Mouse (Mus musculus) MEL (cell line): ENCODE results near the gene Slc17a1. TPM values are rescaled to one million over a fixed set of nuclear protein-coding genes. Genes with fewer than 3 reads are reported as not detected.
A peak's percentile ranks its signal among the peaks of the same experiment; 100 is the strongest.

ENCODE experiments used
- DNase-seq: peaks from one replicate; pipeline ENCODE4 v3.0.0; 2011; ENCODE audit warnings: low read depth, low spot score
- H3K27ac ChIP-seq: 2 replicates; pipeline ENCODE4 v1.5.1; 2012; ENCODE audit warnings: low read depth, mild to moderate bottlenecking, control low read depth, low read length, moderate library complexity; ENCODE audit not compliant: control insufficient read depth
- H3K27me3 ChIP-seq, 2 experiments: fragments of 150-350 bp in 1 of 2; sonication (generic) in 1 of 2; 2 replicates each; pipeline ENCODE4 v1.6.1; 2012; ENCODE audit warnings: low read length in 2 of 2, mild to moderate bottlenecking in 2 of 2, improper control_type of control experiment in 1 of 2, moderate library complexity in 1 of 2; ENCODE audit not compliant: insufficient read depth in 2 of 2, control insufficient read depth in 1 of 2
- H3K36me3 ChIP-seq, 2 experiments: 2 replicates each; pipeline ENCODE4 v1.6.1; 2012 to 2014; ENCODE audit warnings: low read length in 2 of 2, improper control_type of control experiment in 1 of 2, inconsistent platforms in 1 of 2, mild to moderate bottlenecking in 1 of 2; ENCODE audit not compliant: insufficient read depth in 2 of 2, control insufficient read depth in 1 of 2
- H3K4me1 ChIP-seq, 2 experiments: fragments of 150-350 bp in 1 of 2; sonication (generic) in 1 of 2; 2 replicates each; pipeline ENCODE4 v1.6.1; 2012; ENCODE audit warnings: low read length in 2 of 2, improper control_type of control experiment in 1 of 2, mild to moderate bottlenecking in 1 of 2; ENCODE audit not compliant: insufficient read depth in 2 of 2, control insufficient read depth in 1 of 2
- H3K4me3 ChIP-seq, 2 experiments: fragments of 150-350 bp in 1 of 2; sonication (generic) in 1 of 2; 2 replicates each; pipeline ENCODE4 v1.5.1; 2012; ENCODE audit warnings: low read depth in 2 of 2, low read length in 2 of 2, mild to moderate bottlenecking in 2 of 2, moderate library complexity in 2 of 2, control low read depth in 1 of 2, improper control_type of control experiment in 1 of 2; ENCODE audit not compliant: control insufficient read depth in 1 of 2, insufficient read depth in 1 of 2
- H3K79me2 ChIP-seq: 2 replicates; pipeline ENCODE4 v1.6.1; 2012; ENCODE audit warnings: mild to moderate bottlenecking, low read length, moderate library complexity; ENCODE audit not compliant: control insufficient read depth, poor library complexity, insufficient read depth
- H3K9ac ChIP-seq: 2 replicates; pipeline ENCODE4 v1.6.1; 2012; ENCODE audit warnings: low read depth, mild to moderate bottlenecking, control low read depth, low read length, moderate library complexity; ENCODE audit not compliant: control insufficient read depth, poor library complexity, severe bottlenecking
- H3K9me3 ChIP-seq: fragments of 150-350 bp; sonication (generic); replicated peaks from 2 replicates; pipeline ENCODE4 v1.6.1; 2012; ENCODE audit warnings: mild to moderate bottlenecking, low read length, improper control_type of control experiment, moderate library complexity; ENCODE audit not compliant: insufficient read depth
- BHLHE40 ChIP-seq: IDR thresholded peaks from 2 replicates; pipeline ENCODE4 v1.6.1; 2012; ENCODE audit warnings: low read depth, mild to moderate bottlenecking, inconsistent platforms, low read length, improper control_type of control experiment, borderline replicate concordance
- CHD2 ChIP-seq: IDR thresholded peaks from 2 replicates; pipeline ENCODE4 v1.6.1; 2011; ENCODE audit warnings: low read length, improper control_type of control experiment
- E2F4 ChIP-seq: IDR thresholded peaks from 2 replicates; pipeline ENCODE4 v1.6.1; 2011; ENCODE audit warnings: low read depth, low read length, improper control_type of control experiment, borderline replicate concordance
- EP300 ChIP-seq, 2 experiments: IDR thresholded peaks; 2 replicates each; pipeline ENCODE4 v1.6.1; 2011; ENCODE audit warnings: improper control_type of control experiment in 2 of 2, low read length in 2 of 2, low read depth in 1 of 2, mild to moderate bottlenecking in 1 of 2
- ETS1 ChIP-seq: IDR thresholded peaks from 2 replicates; pipeline ENCODE4 v1.6.1; 2012; ENCODE audit warnings: low read depth, mild to moderate bottlenecking, inconsistent platforms, low read length, improper control_type of control experiment, moderate library complexity
- GATA1 ChIP-seq: IDR thresholded peaks from 2 replicates; pipeline ENCODE4 v1.6.1; 2011; ENCODE audit warnings: low read depth, low read length, improper control_type of control experiment
- HCFC1 ChIP-seq: IDR thresholded peaks from 2 replicates; pipeline ENCODE4 v1.6.1; 2012; ENCODE audit warnings: low read depth, mild to moderate bottlenecking, inconsistent platforms, low read length, improper control_type of control experiment, moderate library complexity
- JUND ChIP-seq: IDR thresholded peaks from 2 replicates; pipeline ENCODE4 v1.6.1; 2011; ENCODE audit warnings: low read depth, mild to moderate bottlenecking, improper control_type of control experiment, low read length
- MAX ChIP-seq: IDR thresholded peaks from 2 replicates; pipeline ENCODE4 v1.6.1; 2011; ENCODE audit warnings: low read length, improper control_type of control experiment
- MEF2A ChIP-seq: IDR thresholded peaks from 2 replicates; pipeline ENCODE4 v1.6.1; 2014; ENCODE audit warnings: low read depth, mild to moderate bottlenecking, inconsistent platforms, low read length, improper control_type of control experiment; ENCODE audit not compliant: poor library complexity, insufficient replicate concordance, severe bottlenecking; ENCODE audit errors: extremely low read depth
- MXI1 ChIP-seq: IDR thresholded peaks from 2 replicates; pipeline ENCODE4 v1.6.1; 2011; ENCODE audit warnings: mild to moderate bottlenecking, low read depth, low read length, improper control_type of control experiment
- MYB ChIP-seq: IDR thresholded peaks from 2 replicates; pipeline ENCODE4 v1.6.1; 2011; ENCODE audit warnings: mild to moderate bottlenecking, low read depth, low read length, improper control_type of control experiment
- MYC ChIP-seq: IDR thresholded peaks from 2 replicates; pipeline ENCODE4 v1.6.1; 2011; ENCODE audit warnings: low read depth, mild to moderate bottlenecking, low read length, improper control_type of control experiment, moderate library complexity
- POLR2AphosphoS5 ChIP-seq: IDR thresholded peaks from 2 replicates; pipeline ENCODE4 v1.6.1; 2012; ENCODE audit warnings: low read depth, borderline replicate concordance, mild to moderate bottlenecking, inconsistent platforms, low read length, moderate library complexity, mixed read lengths
- RAD21 ChIP-seq: IDR thresholded peaks from 2 replicates; pipeline ENCODE4 v1.6.1; 2011; ENCODE audit warnings: mild to moderate bottlenecking, low read depth, low read length, improper control_type of control experiment
- RCOR1 ChIP-seq: IDR thresholded peaks from 2 replicates; pipeline ENCODE4 v1.6.1; 2012; ENCODE audit warnings: low read depth, mild to moderate bottlenecking, inconsistent platforms, low read length, improper control_type of control experiment
- SIN3A ChIP-seq: IDR thresholded peaks from 2 replicates; pipeline ENCODE4 v1.6.1; 2012; ENCODE audit warnings: low read length, improper control_type of control experiment, inconsistent platforms
- TAL1 ChIP-seq: IDR thresholded peaks from 2 replicates; pipeline ENCODE4 v1.6.1; 2012; ENCODE audit warnings: mild to moderate bottlenecking, inconsistent platforms, low read length, moderate library complexity, mixed read lengths
- TCF12 ChIP-seq: IDR thresholded peaks from 2 replicates; pipeline ENCODE4 v1.6.1; 2014; ENCODE audit warnings: low read depth, mild to moderate bottlenecking, inconsistent platforms, low read length, improper control_type of control experiment, moderate library complexity
- USF1 ChIP-seq: IDR thresholded peaks from 2 replicates; pipeline ENCODE4 v1.6.1; 2014; ENCODE audit warnings: low read depth, mild to moderate bottlenecking, inconsistent platforms, low read length, improper control_type of control experiment, moderate library complexity
- USF2 ChIP-seq, 2 experiments: IDR thresholded peaks; 2 replicates each; pipeline ENCODE4 v1.6.1; 2011 to 2012; ENCODE audit warnings: improper control_type of control experiment in 2 of 2, low read length in 2 of 2, borderline replicate concordance in 1 of 2, inconsistent platforms in 1 of 2, low read depth in 1 of 2, mild to moderate bottlenecking in 1 of 2; ENCODE audit not compliant: insufficient read depth in 1 of 2
- ZC3H11A ChIP-seq: IDR thresholded peaks from 2 replicates; pipeline ENCODE4 v1.6.1; 2012; ENCODE audit warnings: low read depth, mild to moderate bottlenecking, inconsistent platforms, low read length, improper control_type of control experiment
- polyA plus RNA-seq, 2 experiments: library from polyadenylated mRNA; stranded (reverse) in 1 of 2; unstranded in 1 of 2; fragments of >175 nt in 1 of 2; fragments of >200 nt in 1 of 2; gene quantifications; 2 replicates each; pipeline versions ENCODE4 v1.2.1 to v1.2.4; 2012; ENCODE audit warnings: low replicate concordance in 2 of 2, low read depth in 1 of 2; ENCODE audit not compliant: insufficient read length in 2 of 2, insufficient read depth in 1 of 2, missing spikeins in 1 of 2
- total RNA-seq: library from RNA; depleted of rRNA; stranded (reverse); fragments of 300-350 nt; gene quantifications from 2 replicates; pipeline ENCODE4 v1.2.3, GENCODE M21; 2012

Slc17a1 gene
- total and polyA plus RNA-seq, 3 experiments: not detected

DNA sequence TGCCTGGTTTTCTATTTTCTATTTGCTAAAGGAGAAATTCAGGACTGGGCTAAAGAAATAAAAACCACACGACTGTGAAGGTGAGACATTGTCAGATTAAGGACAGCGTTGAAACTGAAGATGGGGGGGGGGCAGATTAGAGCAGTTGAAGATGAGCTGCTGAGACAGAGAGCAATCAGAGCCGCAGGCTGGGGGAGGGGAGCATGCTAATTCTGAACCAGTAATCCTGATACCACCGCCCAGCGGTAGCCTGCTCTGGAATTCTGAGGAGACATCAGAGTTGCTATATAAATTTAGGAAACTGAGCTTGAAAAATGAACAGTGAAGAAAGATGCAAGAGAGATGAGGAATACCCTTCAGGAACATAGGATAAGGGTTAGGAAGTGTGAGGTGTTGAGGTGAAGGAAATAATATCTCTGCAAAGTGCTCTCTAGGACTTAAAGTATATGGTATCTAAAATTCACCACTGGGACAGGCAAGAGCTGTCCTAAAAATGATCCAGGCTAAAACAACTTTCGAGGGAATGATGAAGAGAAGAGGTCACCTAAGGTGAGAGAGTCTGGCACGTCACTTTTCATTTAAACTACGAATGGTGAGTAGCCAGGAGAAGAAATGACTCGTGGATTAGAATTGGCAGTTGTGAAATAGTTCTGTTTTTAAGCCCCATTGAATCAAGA, 25.2 kb downstream of the Slc17a1 start:
- Histone ChIP-seq H3K4me3 (no peak overlapping the region), H3K9ac (no peak overlapping the region), H3K4me1 (peaks cover 3% of the 10 kb centered on the region in 2 experiments; a peak in 2 of 4 replicates), H3K27me3 (no peaks in the 10 kb centered on the region; a peak in 1 of 4 replicates), H3K79me2 (no peaks in the 10 kb centered on the region), H3K9me3 (no peaks in the 10 kb centered on the region), H3K27ac (no peak overlapping the region), H3K36me3 (peaks cover 0 to 5% of the 10 kb centered on the region in 2 experiments; a peak in 2 of 4 replicates)
- TF ChIP-seq RCOR1 (no peak), MYB (no peak), JUND (no peak), E2F4 (no peak), CHD2 (no peak), RAD21 (no peak), BHLHE40 (no peak)
- no peak for DNase-seq

DNA sequence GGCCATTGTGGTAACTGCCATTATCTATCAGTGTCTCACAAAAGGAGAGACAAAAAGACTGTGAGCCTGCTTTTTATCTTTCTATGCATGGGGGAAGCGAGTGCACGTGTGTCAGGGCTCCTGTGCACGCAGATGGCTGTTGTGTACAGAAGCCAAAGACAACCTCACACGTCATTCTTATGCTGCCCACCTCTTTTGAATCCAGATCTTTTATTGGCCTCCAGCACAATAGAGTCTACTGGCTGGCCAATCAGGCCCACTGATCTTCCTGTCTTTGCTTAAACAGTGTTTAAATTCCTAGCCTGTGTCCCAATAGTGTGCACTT, 25.7 kb downstream of the Slc17a1 start:
- Histone ChIP-seq H3K27ac (no peak overlapping the region), H3K9ac (no peak overlapping the region), H3K36me3 (peaks cover 0 to 5% of the 10 kb centered on the region in 2 experiments; a peak in 2 of 4 replicates), H3K9me3 (no peaks in the 10 kb centered on the region), H3K27me3 (no peaks in the 10 kb centered on the region; a peak in 2 of 4 replicates), H3K79me2 (no peaks in the 10 kb centered on the region), H3K4me1 (peaks cover 3% of the 10 kb centered on the region in 2 experiments; a peak in 2 of 4 replicates), H3K4me3 (no peak overlapping the region)
- TF ChIP-seq EP300 (IDR thresholded peaks at IDR 0.05; ENCODE audit: low read depth in 1 of 2, low read length in 2 of 2) (peak; percentile 68 to 82), POLR2AphosphoS5 (no peak), USF1 (peak; percentile 53; the same call in 1 of the 2 replicates), BHLHE40 (peak; percentile 96), HCFC1 (no peak), SIN3A (peak; percentile 35; the same call in 1 of the 2 replicates), GATA1 (peak; percentile 55; the same call in 1 of the 2 replicates), MEF2A (no peak), MYB (peak; percentile 56), TAL1 (peak; percentile 22; the same call in 1 of the 2 replicates), RCOR1 (peak; percentile 49), MXI1 (peak; percentile 85), USF2 (IDR thresholded peaks at IDR 0.05; ENCODE audit: borderline replicate concordance in 1 of 2, insufficient read depth in 1 of 2, low read depth in 1 of 2, low read length in 2 of 2) (no peak), ZC3H11A (no peak), MYC (peak; percentile 92), TCF12 (peak; percentile 74), MAX (peak; percentile 97), ETS1 (peak; percentile 75)
- DNase-seq: peak; percentile 68
